Mouse (Mus musculus): ENCODE measurements around the gene Atxn7l3.

Atxn7l3 gene

GRCm38 (mm10) chr11:102241874-102242273, 54.6 kb downstream of the Atxn7l3 start:
- H3K36me3 ChIP-seq (ENCODE audit: control insufficient read depth, insufficient read depth, low read length, poor library complexity, severe bottlenecking), result no peaks in the 10 kb centered on the region
- DNase-seq (ENCODE audit: low read depth, low spot score), result no peak
- H3K27me3 ChIP-seq (ENCODE audit: control insufficient read depth, insufficient read depth, low read length, poor library complexity, severe bottlenecking), result no peaks in the 10 kb centered on the region; the same call in 1 of the 2 replicates

- DNase-seq (ENCODE audit: low read depth, low spot score), result no peak
- H3K27me3 ChIP-seq (ENCODE audit: control insufficient read depth, insufficient read depth, low read length, poor library complexity, severe bottlenecking), result no peaks in the 10 kb centered on the region; the same call in 1 of the 2 replicates
These were observed 55.2 kb downstream of the Atxn7l3 start for GRCm38 (mm10) chr11:102241246-102241645.

GRCm38 (mm10) chr11:102240636-102241035, 55.8 kb downstream of the Atxn7l3 start:
- Histone ChIP-seq H3K36me3 (ENCODE audit: control insufficient read depth, insufficient read depth, low read length, poor library complexity, severe bottlenecking) (no peaks in the 10 kb centered on the region), H3K27me3 (ENCODE audit: control insufficient read depth, insufficient read depth, low read length, poor library complexity, severe bottlenecking) (no peaks in the 10 kb centered on the region; the same call in 1 of the 2 replicates)
- no peak for DNase-seq (ENCODE audit: low read depth, low spot score)

More at GRCm38 (mm10) chr11:102241246-102241645, 55.2 kb downstream of the Atxn7l3 start:
- H3K36me3 ChIP-seq (ENCODE audit: control insufficient read depth, insufficient read depth, low read length, poor library complexity, severe bottlenecking), result no peaks in the 10 kb centered on the region

Data from splenic B cell, adult 2 months (primary cell).